Mouse (Mus musculus): Measurements from ENCODE around the gene Gm1113. TPM values are rescaled to one million over a fixed set of nuclear protein-coding genes. Genes with fewer than 3 reads are reported as not detected.

Gene Gm1113
- polyA plus RNA-seq, 3 experiments from 2014 or later, result not detected

DNA sequence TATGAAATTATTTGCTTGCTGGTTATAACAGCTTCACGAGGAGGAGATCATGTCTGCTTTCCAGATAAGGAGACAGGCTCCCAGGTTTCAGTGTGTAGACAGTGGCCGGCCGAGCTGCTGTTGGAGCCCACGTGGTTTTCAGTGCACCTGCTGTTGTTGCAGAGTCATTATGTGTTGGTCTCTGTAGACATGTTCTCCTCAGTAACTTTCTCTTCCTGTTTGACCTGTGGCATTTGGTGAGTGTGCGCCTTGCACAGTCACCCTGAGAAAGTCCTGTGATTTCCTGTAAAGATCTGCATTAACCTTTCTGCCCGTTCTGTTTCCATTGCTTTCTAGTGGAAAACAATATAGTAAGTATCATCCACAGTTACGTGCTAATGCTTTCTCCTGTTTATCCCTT lies 42.7 kb downstream of the Gm1113 start:
- no peak for ATAC-seq

DNA sequence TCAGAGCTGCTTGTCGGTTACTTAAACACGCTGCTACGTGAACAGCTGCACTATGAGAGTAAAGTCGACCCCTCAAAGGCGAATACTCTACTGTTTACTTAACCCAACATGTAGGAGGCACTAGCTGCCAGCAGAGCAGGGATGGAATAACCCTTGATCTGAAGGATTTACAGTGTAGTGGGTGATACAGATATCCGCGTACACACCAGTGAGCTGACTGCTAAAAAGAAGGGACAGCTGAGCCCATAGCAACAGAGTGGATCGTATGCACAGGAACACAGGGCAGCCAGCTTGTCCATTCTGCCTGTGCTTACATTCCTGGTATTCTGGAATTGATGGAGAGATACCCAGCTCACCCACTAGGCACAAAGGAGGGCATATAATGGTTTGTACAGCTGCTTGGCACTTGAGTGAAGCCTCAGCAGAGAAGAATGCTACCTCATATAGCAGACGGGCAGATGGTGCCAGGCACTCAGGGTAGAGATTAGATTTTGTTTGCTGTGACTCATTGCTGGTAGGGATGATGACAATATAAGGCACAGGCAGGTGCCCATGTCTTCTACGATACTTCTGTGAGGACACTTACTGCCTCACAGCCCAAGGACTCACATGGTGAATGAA lies 43.9 kb downstream of the Gm1113 start:
- ATAC-seq, result no peak

DNA sequence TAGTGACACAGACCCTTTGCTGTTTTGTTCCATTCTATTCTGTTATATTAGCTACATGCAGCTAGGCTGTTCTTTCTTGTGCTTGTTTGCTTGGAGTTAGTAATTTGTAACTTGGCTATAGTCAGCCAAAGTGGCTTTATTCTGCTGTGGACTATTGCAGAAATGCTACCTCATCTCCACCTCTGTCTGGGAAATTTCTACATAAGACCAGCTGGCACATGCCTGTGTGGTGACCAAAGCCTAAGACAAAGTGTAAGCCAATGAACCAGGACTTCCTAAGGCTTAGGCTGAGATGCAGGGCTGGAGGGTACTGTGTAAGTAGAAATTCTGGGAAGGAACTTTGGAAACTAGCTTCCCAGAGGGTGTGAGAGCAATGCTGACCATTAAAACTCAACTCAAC lies 49.2 kb downstream of the Gm1113 start:
- ATAC-seq, result no peak

DNA sequence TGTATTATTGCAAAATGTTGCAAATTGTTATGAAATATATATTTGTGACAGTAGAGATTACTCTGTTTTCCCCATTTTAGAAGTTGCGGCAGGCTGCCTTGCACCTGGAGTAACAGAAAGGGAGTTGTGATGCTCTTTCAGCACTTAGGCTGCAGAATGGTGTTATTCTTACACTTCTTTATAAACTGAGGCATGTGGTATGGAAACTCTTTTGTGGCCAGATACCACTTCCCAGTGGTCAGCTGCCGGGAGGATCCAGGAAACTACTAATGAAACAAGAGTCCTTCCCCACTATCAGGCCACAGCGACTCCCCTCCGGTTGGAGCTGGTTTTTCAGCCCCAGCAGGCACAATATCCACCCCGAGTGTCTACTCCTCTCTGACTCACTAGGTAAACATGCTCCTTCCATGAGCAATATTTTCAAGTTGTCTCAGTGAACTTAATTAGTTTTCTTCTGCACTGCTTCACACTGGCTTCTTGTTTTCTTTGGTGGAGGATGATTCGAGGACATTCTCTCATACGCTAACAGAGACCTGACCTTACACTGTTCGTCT lies 50.7 kb downstream of the Gm1113 start:
- no peak for ATAC-seq

- ATAC-seq, result peak; percentile 92
Observed at GRCm38 (mm10) chr9:35459594-35459993, 58.5 kb downstream of the Gm1113 start.

Other genes starting within 250 kb of the Gm1113 start
- gene Cdon, start 97.1 kb downstream of the Gm1113 start, polyA plus RNA-seq (2017; shearing (Covaris generic)), result 1 to 10 TPM; 2.6 to 3.6 (median 3.2) TPM
- gene Ddx25, start 40.3 kb upstream of the Gm1113 start, polyA plus RNA-seq (2017; shearing (Covaris generic)), result under 1 TPM; 0.11 to 0.26 (median 0.14) TPM
- gene Pus3, start 40.3 kb upstream of the Gm1113 start, polyA plus RNA-seq (2017; shearing (Covaris generic)), result 10 to 100 TPM; 16.9 to 27.8 (median 19.5) TPM
- gene Pate2, start 52.0 kb upstream of the Gm1113 start, polyA plus RNA-seq (2017; shearing (Covaris generic)), result not detected
- gene Hyls1, start 52.1 kb upstream of the Gm1113 start, polyA plus RNA-seq (2017; shearing (Covaris generic)), result 10 to 100 TPM in 1 of 3 experiments, 1 to 10 TPM in 2; 4.9 to 16.2 (median 5.7) TPM
- gene Pate4, start 93.7 kb upstream of the Gm1113 start, polyA plus RNA-seq (2017; shearing (Covaris generic)), result not detected
- not detected for gene Pate3, start 129.9 kb upstream of the Gm1113 start, polyA plus RNA-seq (2017; shearing (Covaris generic))
- not detected for gene Pate1, start 169.1 kb upstream of the Gm1113 start, polyA plus RNA-seq (2017; shearing (Covaris generic))
- gene Gm17677, start 222.8 kb upstream of the Gm1113 start, polyA plus RNA-seq (2017; shearing (Covaris generic)), result not detected